Mouse (Mus musculus): ENCODE measurements around the gene Stxbp3.
A peak's percentile ranks its signal among the peaks of the same experiment; 100 is the strongest.

The Stxbp3 gene

DNA sequence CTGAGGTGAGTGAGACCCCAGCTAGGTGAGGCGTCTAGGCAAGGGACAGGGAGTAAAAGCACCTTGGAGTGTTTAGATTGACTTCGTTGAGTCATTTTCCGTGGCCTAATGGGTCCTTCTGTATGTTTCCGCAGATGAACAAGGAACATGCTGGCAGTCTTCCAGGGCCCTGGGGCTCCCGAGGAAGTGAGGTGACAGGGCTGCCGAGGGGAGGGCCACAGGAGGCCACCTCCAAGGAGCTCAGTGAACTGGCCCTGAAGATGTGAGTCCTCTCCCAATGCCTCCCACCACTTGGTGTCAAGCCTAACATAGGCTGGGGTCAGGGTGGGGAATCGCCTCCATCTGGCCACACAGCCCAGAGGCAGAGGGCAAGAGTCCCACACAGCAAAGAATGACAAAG is 75.3 kb downstream of the Stxbp3 start:
- DNase-seq (ENCODE audit: low spot score) = no peak

DNA sequence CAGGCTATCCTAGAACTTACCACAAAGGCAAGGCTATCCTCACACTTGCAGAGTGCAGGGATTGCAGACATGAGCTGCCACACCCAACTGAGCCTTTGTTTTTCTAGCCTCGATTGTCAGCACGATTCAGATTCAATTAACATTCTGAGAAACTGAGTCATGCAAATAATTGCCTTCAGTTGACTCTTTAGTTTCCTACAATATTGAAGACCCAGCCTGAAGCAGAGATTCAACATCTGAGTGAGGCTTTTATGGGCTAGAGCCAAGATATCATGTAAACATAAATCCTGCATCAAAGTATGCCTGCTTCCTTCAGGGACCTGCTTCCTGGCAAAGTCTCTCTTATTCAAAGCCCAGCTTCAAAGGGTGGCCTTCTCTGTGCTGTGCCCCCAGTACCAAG is 76.6 kb downstream of the Stxbp3 start:
- no peak for DNase-seq (ENCODE audit: low spot score)

DNA sequence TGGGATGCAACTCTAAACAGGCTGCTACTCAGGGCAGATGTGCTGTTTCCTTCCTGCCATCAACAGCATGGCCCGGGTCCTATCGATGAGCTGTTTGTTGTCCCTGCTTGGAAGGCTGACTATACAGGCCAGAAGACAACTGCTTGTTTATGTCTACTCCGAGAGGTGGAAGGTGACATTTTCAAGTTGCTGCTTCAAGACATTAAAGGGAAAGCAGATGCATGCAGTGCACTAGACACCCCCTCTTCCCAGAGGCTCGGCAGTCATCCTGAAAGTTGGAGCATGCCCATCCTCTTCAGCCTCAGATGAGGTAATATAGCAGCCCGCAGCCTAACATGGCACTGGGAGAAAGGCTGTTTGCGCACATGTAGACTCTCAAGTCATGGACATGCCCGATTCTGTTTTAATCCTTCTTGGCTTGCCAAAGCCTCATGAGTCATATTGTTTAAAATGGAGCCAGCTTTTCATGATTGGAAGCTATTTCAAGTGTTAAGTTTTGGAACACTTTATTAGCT is 77.7 kb downstream of the Stxbp3 start:
- peak; percentile 30 for DNase-seq (ENCODE audit: low spot score)

DNA sequence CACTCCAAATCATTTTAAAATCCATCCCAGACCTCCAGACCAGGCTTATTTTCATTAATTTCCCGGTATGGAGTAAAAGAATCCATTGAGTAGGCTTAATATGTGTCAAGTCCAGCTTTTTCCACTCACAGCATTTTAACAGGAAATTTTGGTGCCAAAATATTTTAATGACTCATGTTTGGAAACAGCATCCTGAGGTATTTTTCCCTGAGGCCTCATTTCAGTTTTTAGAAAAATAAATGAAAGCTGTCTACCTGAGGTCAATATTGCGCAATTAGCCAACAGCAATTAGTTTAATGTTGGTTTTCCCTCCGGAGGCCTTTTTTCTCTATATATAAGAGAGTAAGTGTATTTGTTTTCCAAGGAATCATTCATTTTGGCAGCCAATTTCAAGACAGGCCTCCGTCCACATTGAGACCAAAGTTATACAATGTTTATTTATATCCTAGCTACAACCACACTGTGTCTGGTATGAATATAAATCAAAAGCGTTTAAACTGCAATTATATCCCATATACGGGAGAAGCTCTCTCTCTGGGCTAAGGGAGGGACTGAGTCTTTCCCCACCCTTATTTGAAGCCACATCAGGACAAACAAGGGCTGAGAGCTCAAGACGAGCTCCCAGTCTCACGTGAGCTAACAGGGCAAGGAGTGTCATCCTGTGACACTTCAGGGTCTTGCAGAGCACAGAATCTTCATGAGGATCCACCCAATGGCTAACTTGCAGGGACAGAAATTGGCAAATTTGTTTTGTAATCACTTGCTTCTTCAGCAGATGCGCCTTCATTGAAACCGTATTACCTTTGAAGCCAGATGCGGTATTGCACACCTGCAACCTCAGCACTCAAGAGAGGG is 80.5 kb downstream of the Stxbp3 start:
- DNase-seq (ENCODE audit: low spot score) = no peak

DNA sequence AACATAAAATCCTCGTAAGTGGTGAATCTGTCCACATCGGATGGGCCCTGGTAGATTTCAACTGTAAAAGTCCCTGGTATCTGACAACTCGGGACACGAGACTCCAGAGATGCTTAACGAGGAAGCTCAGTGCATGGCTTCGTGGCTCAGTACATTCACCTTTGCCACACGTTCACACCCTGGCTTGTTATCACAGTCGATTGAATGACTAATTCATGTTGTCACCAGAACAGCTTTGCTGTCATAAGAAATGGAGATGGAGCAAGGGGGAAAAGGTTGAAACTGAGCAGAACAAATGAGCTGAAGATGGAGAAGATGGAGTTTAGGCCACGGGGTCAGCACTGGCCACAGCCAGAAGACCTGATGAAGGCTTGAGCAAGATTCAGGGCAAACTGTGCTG is 82.8 kb downstream of the Stxbp3 start:
- no peak for DNase-seq (ENCODE audit: low spot score)

DNA sequence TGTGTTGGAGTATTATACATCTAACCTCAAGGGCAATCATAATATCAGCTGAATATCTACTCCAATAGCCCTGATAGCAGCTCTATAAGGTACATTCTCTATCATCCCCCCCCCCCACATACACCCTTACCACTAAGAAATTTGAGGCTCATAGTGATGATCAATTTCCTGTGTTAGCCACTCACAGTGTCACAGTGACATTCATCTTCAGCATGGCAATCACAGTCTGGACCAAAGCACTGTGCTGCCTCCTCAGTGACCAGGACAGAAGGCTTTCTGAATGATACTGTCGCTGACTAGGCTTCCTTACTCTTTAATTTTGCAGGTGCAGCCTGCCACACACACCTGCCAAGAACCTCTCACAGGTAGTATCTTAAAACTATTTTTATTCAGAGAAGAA is 84.2 kb downstream of the Stxbp3 start:
- no peak for DNase-seq (ENCODE audit: low spot score)

DNA sequence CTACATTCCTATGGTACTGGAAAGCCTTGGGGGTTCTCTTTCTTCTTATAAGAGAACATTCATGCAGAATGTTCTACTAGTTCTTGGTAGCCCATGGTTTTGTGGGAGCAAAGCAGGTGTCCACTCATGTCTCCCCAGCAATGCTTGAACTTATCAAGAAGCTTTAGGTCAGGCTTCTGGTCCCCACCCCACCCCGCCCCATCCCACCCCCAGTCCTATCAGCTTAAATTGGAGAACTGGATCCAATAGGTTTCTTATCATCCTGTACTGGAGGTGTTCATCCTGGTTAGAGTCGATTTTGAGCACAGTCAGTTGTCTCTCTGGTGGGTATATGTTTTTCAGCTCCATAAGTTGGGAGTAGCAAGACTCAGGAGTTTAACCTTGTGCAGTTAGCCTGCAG is 84.8 kb downstream of the Stxbp3 start:
- no peak for DNase-seq (ENCODE audit: low spot score)

DNA sequence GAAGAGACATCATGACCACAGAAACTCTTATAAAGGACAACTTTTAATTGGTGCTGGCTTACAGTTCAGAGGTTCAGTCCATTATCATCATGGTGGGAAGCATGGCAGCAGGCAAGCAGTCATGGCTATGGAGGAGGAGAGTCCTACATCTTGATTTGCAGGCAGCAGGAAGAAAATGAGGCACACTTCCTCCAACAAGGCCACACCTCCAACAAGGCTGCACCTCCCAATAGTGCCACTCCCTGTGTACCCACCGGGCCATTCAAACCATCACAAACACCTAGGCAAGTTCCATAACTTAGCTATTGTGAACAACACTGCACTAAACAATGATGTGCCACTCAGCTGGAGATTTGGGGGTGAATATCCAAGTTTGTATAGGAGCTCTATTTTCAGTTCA is 85.8 kb downstream of the Stxbp3 start:
- DNase-seq (ENCODE audit: low spot score) = no peak

DNA sequence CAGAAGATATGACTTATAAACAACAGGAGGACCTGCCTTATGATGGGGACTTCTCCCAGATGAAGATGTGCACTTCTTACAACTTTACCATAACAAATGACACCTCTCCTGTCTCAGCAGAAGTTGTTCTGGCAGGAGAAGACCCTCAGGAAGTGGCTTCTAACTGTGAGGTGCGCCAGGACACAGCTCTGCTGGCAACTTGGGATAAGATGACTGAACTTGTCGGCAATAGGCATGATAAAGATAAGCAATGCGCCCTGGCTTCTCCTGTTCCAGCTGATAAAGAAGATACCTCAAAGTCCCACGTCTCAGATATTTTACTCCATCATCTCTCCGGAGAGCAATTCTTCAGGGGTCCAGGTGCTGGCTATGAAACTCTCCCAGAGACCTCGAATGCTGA is 88.6 kb downstream of the Stxbp3 start:
- no peak for DNase-seq (ENCODE audit: low spot score)

DNA sequence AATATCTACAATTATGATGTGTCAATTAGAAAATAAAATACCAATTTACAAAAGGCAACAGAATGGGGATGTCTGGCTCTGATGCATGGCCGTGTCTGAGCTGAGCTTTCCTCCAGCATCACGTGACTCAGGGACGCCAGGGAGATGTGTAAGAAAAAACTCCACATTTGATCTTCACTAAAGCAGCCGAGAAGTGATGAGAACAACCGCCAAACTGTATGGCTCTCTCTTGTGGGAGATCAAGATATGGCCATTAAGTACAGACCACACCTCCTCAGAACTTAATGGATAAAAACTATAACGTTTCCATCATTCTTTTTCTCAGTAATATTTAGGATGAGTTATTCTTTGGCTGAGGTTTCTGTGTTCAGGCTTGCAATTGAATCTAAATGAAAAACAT is 89.3 kb downstream of the Stxbp3 start:
- DNase-seq (ENCODE audit: low spot score) = no peak

DNA sequence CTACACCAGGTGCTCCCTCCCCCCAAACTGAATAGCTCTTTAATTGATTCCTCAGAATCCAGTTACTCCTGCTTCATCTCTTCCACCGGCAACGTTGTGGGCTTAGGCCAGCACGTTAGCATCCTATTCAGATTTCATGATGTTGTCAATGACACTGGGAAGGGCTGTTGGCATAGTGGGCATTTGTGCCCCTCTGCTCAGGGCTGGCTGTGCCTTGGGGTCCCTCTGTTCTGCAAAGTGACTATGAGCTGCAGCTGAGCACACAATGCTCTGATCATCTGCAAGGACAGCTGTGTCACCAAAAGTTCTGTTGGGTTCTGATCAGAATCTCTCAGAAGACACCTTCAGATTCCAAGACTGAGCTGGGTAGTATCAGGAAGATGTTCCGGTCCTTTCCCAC is 96.3 kb downstream of the Stxbp3 start:
- no peak for DNase-seq (ENCODE audit: low spot score)
